Mouse (Mus musculus): ENCODE measurements at regions not wholly inside any gene's neighbourhood (a gene's known extent, or its start where the extent isn't known, plus 50 kb on each side); places are given as distances from the start of the nearest gene placed in this dataset.

GRCm38 (mm10) chr8:64346428-64346827 is 140.4 kb upstream of the Tll1 start:
- Histone ChIP-seq H3K36me3 (ENCODE audit: control insufficient read depth, insufficient read depth) (no peaks in the 10 kb centered on the region), H3ac (ENCODE audit: control insufficient read depth, insufficient read length, low read depth) (no peak overlapping the region), H3K79me3 (ENCODE audit: low read depth) (no peaks in the 10 kb centered on the region), H3K27me3 (ENCODE audit: control insufficient read depth, insufficient read depth, insufficient read length) (no peaks in the 10 kb centered on the region), H3K79me2 (ENCODE audit: control insufficient read depth, insufficient read depth) (no peaks in the 10 kb centered on the region), H3K4me3 (ENCODE audit: insufficient read depth, poor library complexity, severe bottlenecking) (no peak overlapping the region)
- no peak for TF ChIP-seq MAX (IDR thresholded peaks at IDR 0.05)
- no peak for TF ChIP-seq MYOG (IDR thresholded peaks at IDR 0.05; ENCODE audit: control insufficient read depth, extremely low read depth, insufficient read length)
- TF ChIP-seq MYOD1 (IDR thresholded peaks at IDR 0.05; ENCODE audit: control insufficient read depth, insufficient read length, low read depth): no peak
- no peak for TF ChIP-seq CEBPB (IDR thresholded peaks at IDR 0.05; ENCODE audit: low read depth)
- no peak for TF ChIP-seq USF1 (IDR thresholded peaks at IDR 0.05; ENCODE audit: low read depth)
- no peak for TF ChIP-seq FOSL1 (IDR thresholded peaks at IDR 0.05; ENCODE audit: insufficient read depth, low read length, poor library complexity, severe bottlenecking)
- TF ChIP-seq CTCF (IDR thresholded peaks at IDR 0.05; ENCODE audit: control insufficient read depth, insufficient read depth, insufficient read length): no peak

GRCm38 (mm10) chr8:64344933-64345332 is 138.9 kb upstream of the Tll1 start:
- no peak for TF ChIP-seq MYOD1 (IDR thresholded peaks at IDR 0.05; ENCODE audit: control insufficient read depth, insufficient read length, low read depth)
- no peak for TF ChIP-seq CTCF (IDR thresholded peaks at IDR 0.05; ENCODE audit: control insufficient read depth, insufficient read depth, insufficient read length)
- TF ChIP-seq MYOG (IDR thresholded peaks at IDR 0.05; ENCODE audit: control insufficient read depth, extremely low read depth, insufficient read length): no peak
- no peak for TF ChIP-seq MAX (IDR thresholded peaks at IDR 0.05)
- no peak for TF ChIP-seq CEBPB (IDR thresholded peaks at IDR 0.05; ENCODE audit: low read depth)
- TF ChIP-seq USF1 (IDR thresholded peaks at IDR 0.05; ENCODE audit: low read depth): no peak
- no peak for TF ChIP-seq FOSL1 (IDR thresholded peaks at IDR 0.05; ENCODE audit: insufficient read depth, low read length, poor library complexity, severe bottlenecking)
- Histone ChIP-seq H3K36me3 (ENCODE audit: control insufficient read depth, insufficient read depth) (no peaks in the 10 kb centered on the region), H3ac (ENCODE audit: control insufficient read depth, insufficient read length, low read depth) (no peak overlapping the region), H3K79me3 (ENCODE audit: low read depth) (no peaks in the 10 kb centered on the region), H3K79me2 (ENCODE audit: control insufficient read depth, insufficient read depth) (no peaks in the 10 kb centered on the region), H3K4me3 (ENCODE audit: insufficient read depth, poor library complexity, severe bottlenecking) (no peak overlapping the region), H3K27me3 (ENCODE audit: control insufficient read depth, insufficient read depth, insufficient read length) (no peaks in the 10 kb centered on the region)

DNA sequence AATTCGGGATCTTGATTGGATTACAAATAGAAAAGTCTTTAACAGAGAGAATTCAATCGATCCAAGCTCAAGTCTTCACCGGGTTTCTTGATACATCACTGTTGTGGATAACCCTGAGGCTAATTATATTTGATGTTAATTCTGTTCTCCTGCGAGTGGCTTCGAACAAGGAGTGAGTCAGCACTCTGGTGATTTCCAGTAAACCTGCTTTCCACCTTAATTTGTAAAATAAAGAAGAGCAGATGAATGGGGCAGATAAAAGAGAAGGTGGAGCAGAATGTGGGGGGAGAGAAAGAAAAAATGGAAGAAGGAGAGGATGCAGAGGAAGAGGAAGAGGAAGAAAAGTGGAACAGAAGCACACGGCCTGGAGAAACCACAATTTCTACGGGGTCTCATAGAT is 137.5 kb upstream of the Tll1 start:
- no peak overlapping the region for H3ac ChIP-seq (ENCODE audit: control insufficient read depth, insufficient read length, low read depth)
- H3K79me3 ChIP-seq (ENCODE audit: low read depth): no peaks in the 10 kb centered on the region
- no peak overlapping the region for H3K4me3 ChIP-seq (ENCODE audit: insufficient read depth, poor library complexity, severe bottlenecking)
- TF ChIP-seq FOSL1 (IDR thresholded peaks at IDR 0.05; ENCODE audit: insufficient read depth, low read length, poor library complexity, severe bottlenecking): no peak
- no peak for TF ChIP-seq CEBPB (IDR thresholded peaks at IDR 0.05; ENCODE audit: low read depth)
- TF ChIP-seq CTCF (IDR thresholded peaks at IDR 0.05; ENCODE audit: control insufficient read depth, insufficient read depth, insufficient read length): no peak
- TF ChIP-seq MAX (IDR thresholded peaks at IDR 0.05): no peak
- TF ChIP-seq MYOG (IDR thresholded peaks at IDR 0.05; ENCODE audit: control insufficient read depth, extremely low read depth, insufficient read length): no peak
- no peak for TF ChIP-seq MYOD1 (IDR thresholded peaks at IDR 0.05; ENCODE audit: control insufficient read depth, insufficient read length, low read depth)
- TF ChIP-seq USF1 (IDR thresholded peaks at IDR 0.05; ENCODE audit: low read depth): no peak
- no peaks in the 10 kb centered on the region for H3K36me3 ChIP-seq (ENCODE audit: control insufficient read depth, insufficient read depth)
- no peaks in the 10 kb centered on the region for H3K27me3 ChIP-seq (ENCODE audit: control insufficient read depth, insufficient read depth, insufficient read length)
- H3K79me2 ChIP-seq (ENCODE audit: control insufficient read depth, insufficient read depth): no peaks in the 10 kb centered on the region

DNA sequence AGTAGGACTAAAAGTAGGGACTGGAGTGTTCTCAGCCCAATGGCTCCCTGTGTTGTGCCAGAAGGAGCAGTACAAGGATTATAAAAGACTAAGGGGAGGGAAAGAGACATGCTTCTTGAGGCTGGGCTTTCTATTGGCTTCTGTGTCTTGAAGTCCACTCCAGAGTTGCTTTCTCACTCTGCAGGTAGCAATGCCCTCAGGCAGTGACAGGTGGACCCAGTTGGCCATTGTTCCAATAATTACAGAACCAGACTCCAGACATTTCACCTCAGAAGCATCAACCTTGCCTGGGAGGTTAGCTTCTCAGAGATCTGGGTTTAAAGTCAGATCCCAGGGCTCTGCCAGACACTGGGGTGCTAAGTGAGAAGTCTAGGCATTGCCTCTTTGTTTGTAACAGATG is 136.3 kb upstream of the Tll1 start:
- no peaks in the 10 kb centered on the region for H3K79me2 ChIP-seq (ENCODE audit: control insufficient read depth, insufficient read depth)
- no peak for TF ChIP-seq FOSL1 (IDR thresholded peaks at IDR 0.05; ENCODE audit: insufficient read depth, low read length, poor library complexity, severe bottlenecking)
- no peak for TF ChIP-seq MYOD1 (IDR thresholded peaks at IDR 0.05; ENCODE audit: control insufficient read depth, insufficient read length, low read depth)
- H3K4me3 ChIP-seq (ENCODE audit: insufficient read depth, poor library complexity, severe bottlenecking): no peak overlapping the region
- H3K36me3 ChIP-seq (ENCODE audit: control insufficient read depth, insufficient read depth): no peaks in the 10 kb centered on the region
- no peak overlapping the region for H3ac ChIP-seq (ENCODE audit: control insufficient read depth, insufficient read length, low read depth)
- no peaks in the 10 kb centered on the region for H3K27me3 ChIP-seq (ENCODE audit: control insufficient read depth, insufficient read depth, insufficient read length)
- no peaks in the 10 kb centered on the region for H3K79me3 ChIP-seq (ENCODE audit: low read depth)

DNA sequence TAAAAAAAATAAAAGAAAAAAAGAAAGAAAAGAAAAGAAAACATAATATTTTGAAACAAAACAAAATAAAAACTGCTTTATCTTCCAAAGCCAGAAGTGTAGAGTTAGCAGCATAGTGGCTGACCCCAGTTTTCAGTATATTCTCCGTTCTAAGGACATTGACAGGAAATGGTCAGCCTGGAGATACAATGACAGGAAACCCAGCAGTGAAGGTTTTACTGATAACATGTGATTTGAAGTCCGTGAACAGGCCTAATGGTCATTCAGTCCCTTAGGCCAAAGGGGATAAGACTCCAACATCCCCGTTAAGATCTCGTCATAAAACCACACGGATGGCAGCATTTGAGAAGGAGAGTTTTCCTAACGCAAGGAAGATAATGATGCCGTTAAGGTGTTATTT is 131.3 kb upstream of the Tll1 start:
- Histone ChIP-seq H3K36me3 (ENCODE audit: control insufficient read depth, insufficient read depth) (no peaks in the 10 kb centered on the region), H3K79me2 (ENCODE audit: control insufficient read depth, insufficient read depth) (no peaks in the 10 kb centered on the region), H3K27me3 (ENCODE audit: control insufficient read depth, insufficient read depth, insufficient read length) (no peaks in the 10 kb centered on the region), H3K4me3 (ENCODE audit: insufficient read depth, poor library complexity, severe bottlenecking) (no peak overlapping the region), H3ac (ENCODE audit: control insufficient read depth, insufficient read length, low read depth) (no peak overlapping the region), H3K79me3 (ENCODE audit: low read depth) (no peaks in the 10 kb centered on the region)
- no peak for TF ChIP-seq MYOG (IDR thresholded peaks at IDR 0.05; ENCODE audit: control insufficient read depth, extremely low read depth, insufficient read length)
- TF ChIP-seq FOSL1 (IDR thresholded peaks at IDR 0.05; ENCODE audit: insufficient read depth, low read length, poor library complexity, severe bottlenecking): no peak
- no peak for TF ChIP-seq MAX (IDR thresholded peaks at IDR 0.05)
- no peak for TF ChIP-seq CTCF (IDR thresholded peaks at IDR 0.05; ENCODE audit: control insufficient read depth, insufficient read depth, insufficient read length)
- TF ChIP-seq MYOD1 (IDR thresholded peaks at IDR 0.05; ENCODE audit: control insufficient read depth, insufficient read length, low read depth): no peak
- TF ChIP-seq CEBPB (IDR thresholded peaks at IDR 0.05; ENCODE audit: low read depth): no peak
- no peak for TF ChIP-seq USF1 (IDR thresholded peaks at IDR 0.05; ENCODE audit: low read depth)

GRCm38 (mm10) chr8:64336546-64336945 is 130.5 kb upstream of the Tll1 start:
- Histone ChIP-seq H3K27me3 (ENCODE audit: control insufficient read depth, insufficient read depth, insufficient read length) (no peaks in the 10 kb centered on the region), H3K79me2 (ENCODE audit: control insufficient read depth, insufficient read depth) (no peaks in the 10 kb centered on the region), H3K4me3 (ENCODE audit: insufficient read depth, poor library complexity, severe bottlenecking) (no peak overlapping the region), H3K79me3 (ENCODE audit: low read depth) (no peaks in the 10 kb centered on the region), H3ac (ENCODE audit: control insufficient read depth, insufficient read length, low read depth) (no peak overlapping the region), H3K36me3 (ENCODE audit: control insufficient read depth, insufficient read depth) (no peaks in the 10 kb centered on the region)
- TF ChIP-seq CTCF (IDR thresholded peaks at IDR 0.05; ENCODE audit: control insufficient read depth, insufficient read depth, insufficient read length): no peak
- no peak for TF ChIP-seq FOSL1 (IDR thresholded peaks at IDR 0.05; ENCODE audit: insufficient read depth, low read length, poor library complexity, severe bottlenecking)
- no peak for TF ChIP-seq CEBPB (IDR thresholded peaks at IDR 0.05; ENCODE audit: low read depth)
